ENCODE assay signal across 17 mouse cellular contexts in genomic region chr6:17549645-17550044, GRCm38 (mm10).
"Had no signal": no experiment of that assay in that cellular context is flagged by ENCODE, and none has a peak within 500 bp of the region (broad histone marks: within the 10 kb centered on the region; RNA-seq: fewer than 3 reads in every experiment).

No protein-coding gene starts in this region.

- H3K27me3 ChIP-seq: kidney, embryonic 15.5 days; liver, embryonic 13.5 days; megakaryocyte, embryonic 14.5 days; midbrain, embryonic 13.5 days; neural tube, embryonic 12.5 days; neural tube, embryonic 15.5 days had no signal

- DNase-seq: kidney, adult 8-10 months; kidney, postnatal 10 days; kidney, postnatal 36 days; liver, embryonic 13.5 days; lung, adult 2 months; right cerebral cortex, adult 18-20 months; right cerebral cortex, postnatal 14 days; right cerebral cortex, postnatal 4 days; thymus, adult 2 months; thymus, postnatal 14 days; thymus, postnatal 4 days had no signal

- H3K4me2 ChIP-seq: kidney, embryonic 15.5 days; liver, embryonic 13.5 days; midbrain, embryonic 13.5 days; neural tube, embryonic 12.5 days; neural tube, embryonic 15.5 days had no signal

- ATAC-seq: midbrain, embryonic 13.5 days had no signal

- H3K4me3 ChIP-seq: kidney, embryonic 15.5 days; liver, embryonic 13.5 days; megakaryocyte, embryonic 14.5 days; midbrain, embryonic 10.5 days; midbrain, embryonic 13.5 days; neural tube, embryonic 12.5 days; neural tube, embryonic 15.5 days had no signal

- H3K36me3 ChIP-seq: midbrain, embryonic 10.5 days; midbrain, embryonic 13.5 days; neural tube, embryonic 12.5 days; neural tube, embryonic 15.5 days had no signal
